Mouse (Mus musculus) lung, embryonic 14.5 days (tissue): ENCODE data around the gene Timeless. TPM values are rescaled to one million over a fixed set of nuclear protein-coding genes. Genes with fewer than 3 reads are reported as not detected.
"Not testable (repeated sequence)": the region's sequence is repeated elsewhere in the genome, so short reads cannot be mapped to it uniquely, and the experiment has no call there.

Experiments used
- ATAC-seq: fragments of 200-750 bp; cut with Nextera tagmentation; 2 replicates; pipeline ENCODE4 v1.8.0; 2017; ENCODE audit warnings: mild to moderate bottlenecking, moderate TSS enrichment, moderate library complexity; ENCODE audit not compliant: insufficient read depth
- DNase-seq: peaks from one replicate; pipeline ENCODE4 v3.0.0-alpha.2; 2015
- H3K27ac ChIP-seq: fragments of 300-500 bp; sonication (generic); 2 replicates; pipeline ENCODE4 v1.5.1; 2014; ENCODE audit warnings: low read depth, mild to moderate bottlenecking, moderate library complexity
- H3K27me3 ChIP-seq: fragments of 300-500 bp; sonication (generic); 2 replicates; pipeline ENCODE4 v1.6.1; 2014; ENCODE audit warnings: low read length, control low read depth; ENCODE audit not compliant: insufficient read depth
- H3K36me3 ChIP-seq: fragments of 300-500 bp; sonication (generic); 2 replicates; pipeline ENCODE4 v1.6.1; 2014; ENCODE audit warnings: control low read depth; ENCODE audit not compliant: insufficient read depth
- H3K4me1 ChIP-seq: fragments of 300-500 bp; sonication (generic); 2 replicates; pipeline ENCODE4 v1.6.1; 2014; ENCODE audit warnings: antibody characterized with exemption, control low read depth; ENCODE audit not compliant: insufficient read depth
- H3K4me2 ChIP-seq: fragments of 300-500 bp; sonication (generic); 2 replicates; pipeline ENCODE4 v1.6.1; 2014; ENCODE audit warnings: mild to moderate bottlenecking
- H3K4me3 ChIP-seq: fragments of 300-500 bp; sonication (generic); 2 replicates; pipeline ENCODE4 v1.5.1; 2014; ENCODE audit warnings: low read depth, low read length
- H3K9ac ChIP-seq: fragments of 300-500 bp; sonication (generic); 2 replicates; pipeline ENCODE4 v1.6.1; 2014
- H3K9me3 ChIP-seq: fragments of 300-500 bp; sonication (generic); 2 replicates; pipeline ENCODE4 v1.6.1; 2016; ENCODE audit warnings: low read depth, low read length, control low read depth
- CTCF ChIP-seq: IDR thresholded peaks from 2 replicates; pipeline ENCODE4 v1.5.1; 2016; ENCODE audit warnings: antibody characterized with exemption, low read depth
- WGBS: fragments of 180-500 bp; shearing (Covaris S2); extraction: QIAGEN DNeasy Blood & Tissue Kit; methylation state at CpG from one replicate; pipeline ENCODE4 v1.1.7; 2014; 5-methylcytosine and 5-hydroxymethylcytosine counted together
- polyA plus RNA-seq: library from polyadenylated mRNA; unstranded; fragments of >200 nt; fragmentation: Nextera tagmentation; extraction: Ambion mirVana; gene quantifications from 2 replicates; pipeline ENCODE4 v1.2.1, GENCODE M21; 2014

Gene Timeless
- polyA plus RNA-seq, 1 experiment from 2014 or later = 71.5 TPM

- no peak for ATAC-seq
- DNase-seq = no peak
- WGBS = 76% methylated on average over 20 of the region's 20 CpGs
- Histone ChIP-seq H3K27me3 (no peaks in the 10 kb centered on the region), H3K27ac (no peak overlapping the region), H3K4me1 (no peaks in the 10 kb centered on the region), H3K9me3 (no peaks in the 10 kb centered on the region), H3K36me3 (peaks cover 68% of the 10 kb centered on the region), H3K4me2 (no peak overlapping the region), H3K4me3 (no peak overlapping the region), H3K9ac (no peak overlapping the region)
- no peak for TF ChIP-seq CTCF
Observed at GRCm38 (mm10) chr10:128282886-128283450, 51.1 kb downstream of the Timeless start.

- peak; percentile 85 for DNase-seq
- no peak overlapping the region for H3K4me2 ChIP-seq
- no peaks in the 10 kb centered on the region for H3K27me3 ChIP-seq
- H3K9ac ChIP-seq = no peak overlapping the region
- no peaks in the 10 kb centered on the region for H3K4me1 ChIP-seq
- H3K4me3 ChIP-seq = no peak overlapping the region
- H3K9me3 ChIP-seq = no peaks in the 10 kb centered on the region
- peak; percentile 24; the same call in 1 of the 2 replicates for ATAC-seq
- WGBS = 66% methylated on average over 31 of the region's 31 CpGs
- H3K36me3 ChIP-seq = peaks cover 65% of the 10 kb centered on the region
- H3K27ac ChIP-seq = no peak overlapping the region
- peak; percentile 78 for TF ChIP-seq CTCF
Observed at GRCm38 (mm10) chr10:128283604-128284579, 52.0 kb downstream of the Timeless start.

- not testable (repeated sequence) for H3K27ac ChIP-seq, H3K9me3 ChIP-seq, ATAC-seq, H3K4me2 ChIP-seq, H3K4me1 ChIP-seq, H3K27me3 ChIP-seq, H3K9ac ChIP-seq, DNase-seq, H3K4me3 ChIP-seq
- peaks cover 30% of the 10 kb centered on the region for H3K36me3 ChIP-seq
- 87% methylated on average over 1 of the region's 1 CpGs for WGBS
Observed at GRCm38 (mm10) chr10:128290594-128290993, 58.7 kb downstream of the Timeless start.

GRCm38 (mm10) chr10:128296370-128297090 lies 64.7 kb downstream of the Timeless start:
- ATAC-seq = no peak
- Histone ChIP-seq H3K27me3 (no peaks in the 10 kb centered on the region), H3K27ac (no peak overlapping the region)

GRCm38 (mm10) chr10:128297221-128297620 lies 65.4 kb downstream of the Timeless start:
- peak; percentile 26; the same call in 1 of the 2 replicates for ATAC-seq
- peak overlapping the region; percentile 65; the same call in 1 of the 2 replicates for H3K27ac ChIP-seq
- WGBS = 47% methylated on average over 4 of the region's 4 CpGs

More at GRCm38 (mm10) chr10:128296370-128297090, 64.7 kb downstream of the Timeless start:
- Histone ChIP-seq H3K36me3 (peaks cover 9% of the 10 kb centered on the region; the same call in 1 of the 2 replicates), H3K4me1 (no peaks in the 10 kb centered on the region), H3K4me3 (no peak overlapping the region), H3K9me3 (no peaks in the 10 kb centered on the region), H3K4me2 (no peak overlapping the region), H3K9ac (no peak overlapping the region)
- TF ChIP-seq CTCF = no peak
- WGBS = 68% methylated on average over 13 of the region's 13 CpGs
- DNase-seq = no peak

GRCm38 (mm10) chr10:128297622-128298021 lies 65.8 kb downstream of the Timeless start:
- peak; percentile 82 for DNase-seq

More at GRCm38 (mm10) chr10:128297221-128297620, 65.4 kb downstream of the Timeless start:
- Histone ChIP-seq H3K9ac (no peak overlapping the region), H3K4me3 (no peak overlapping the region), H3K36me3 (0 out of 2 replicates have a peak, but pooled peaks cover 3% of the 10 kb centered on the region), H3K9me3 (no peaks in the 10 kb centered on the region), H3K4me2 (peak overlapping the region; percentile 20; the same call in 1 of the 2 replicates), H3K4me1 (peaks cover 1% of the 10 kb centered on the region; the same call in 1 of the 2 replicates), H3K27me3 (no peaks in the 10 kb centered on the region)
- no peak for TF ChIP-seq CTCF
- DNase-seq = peak; percentile 61

More at GRCm38 (mm10) chr10:128297622-128298021, 65.8 kb downstream of the Timeless start:
- 58% methylated on average over 11 of the region's 11 CpGs for WGBS
- Histone ChIP-seq H3K36me3 (no peaks in the 10 kb centered on the region), H3K4me1 (peaks cover 3% of the 10 kb centered on the region; the same call in 1 of the 2 replicates), H3K4me3 (no peak overlapping the region), H3K9ac (peak overlapping the region; percentile 26), H3K27ac (peak overlapping the region; percentile 65; the same call in 1 of the 2 replicates), H3K27me3 (no peaks in the 10 kb centered on the region), H3K4me2 (peak overlapping the region; percentile 20; the same call in 1 of the 2 replicates), H3K9me3 (no peaks in the 10 kb centered on the region)
- TF ChIP-seq CTCF = no peak
- ATAC-seq = peak; percentile 81
